ENCODE assay signal across 8 mouse cellular contexts in the genomic region with DNA sequence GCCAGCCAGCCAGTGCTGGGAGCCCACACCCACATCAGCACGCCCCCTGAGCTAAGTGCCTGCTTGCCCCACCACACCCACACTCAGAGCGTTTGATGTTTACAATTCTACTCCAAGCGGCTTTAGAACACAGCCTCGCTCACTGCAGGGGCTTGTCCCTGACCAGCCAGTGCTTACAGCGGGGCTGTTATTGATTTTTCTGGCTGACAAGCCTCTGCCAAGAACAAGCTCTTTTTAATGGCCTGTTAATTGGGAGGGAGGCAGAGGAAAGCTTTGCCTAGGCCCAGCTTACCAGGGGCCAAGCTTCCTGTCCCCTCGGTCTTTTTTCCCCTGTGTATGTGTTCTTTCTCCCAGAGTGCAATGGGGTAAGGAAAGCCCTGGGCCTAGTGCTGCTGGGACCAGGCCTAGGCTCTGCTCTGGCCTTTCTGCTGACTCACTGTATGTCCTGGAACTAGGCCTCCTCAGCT. TPM values are rescaled to one million over a fixed set of nuclear protein-coding genes. Genes with fewer than 3 reads are reported as not detected.
DNase-seq lines count a peak whose midpoint lies in the region; ATAC-seq and TF ChIP-seq lines count a peak whose summit lies in the region.

No protein-coding gene starts in this region.

- peaks cover 11% of the 10 kb centered on the region for H3K4me1 ChIP-seq in kidney, postnatal 0 days (replicated peaks; ENCODE audit: insufficient read depth, low read length)
- H3K4me1 ChIP-seq in midbrain, embryonic 10.5 days: peaks cover 64% of the 10 kb centered on the region
- H3K4me1 ChIP-seq in thymus, adult 2 months (replicated peaks; ENCODE audit: control insufficient read depth, insufficient read depth, low read length): no peaks in the 10 kb centered on the region

- no peak for TF ChIP-seq POLR2A in brain, embryonic 14.5 days (IDR thresholded peaks at IDR 0.05; ENCODE audit: borderline replicate concordance, extremely low read depth, insufficient read depth, insufficient read length, poor library complexity, severe bottlenecking)
- TF ChIP-seq POLR2A in thymus, adult 2 months (IDR thresholded peaks at IDR 0.05; ENCODE audit: control insufficient read depth, extremely low read depth, insufficient read depth, low read length, poor library complexity): no peak

- H3K27ac ChIP-seq in kidney, postnatal 0 days: no peak overlapping the region
- peak overlapping the region; percentile 76 for H3K27ac ChIP-seq in midbrain, embryonic 10.5 days (replicated peaks)
- H3K27ac ChIP-seq in thymus, adult 2 months (ENCODE audit: control insufficient read depth, insufficient read depth, low read length): no peak overlapping the region

- H3K4me2 ChIP-seq in kidney, postnatal 0 days (ENCODE audit: low read length): peak overlapping the region; percentile 16; the same call in 1 of the 2 replicates

- no peak for DNase-seq in kidney, postnatal 0 days (ENCODE audit: low spot score)
- no peak for DNase-seq in kidney, postnatal 25 days
- peak; percentile 95 for DNase-seq in brain, embryonic 14.5 days (ENCODE audit: low read depth)
- DNase-seq in forelimb bud, embryonic 11.5 days (ENCODE audit: low read depth, low spot score): peak; percentile 67
- DNase-seq in layer of hippocampus, postnatal 14 days (ENCODE audit: low spot score in 2 of 2): peak; percentile 31 to 62
- peak; percentile 51 for DNase-seq in midbrain, embryonic 10.5 days (ENCODE audit: low spot score)
- no peak for DNase-seq in spleen, postnatal 14 days (ENCODE audit: low spot score in 2 of 2)
- no peak for DNase-seq in thymus, adult 2 months

- no peaks in the 10 kb centered on the region for H3K9me3 ChIP-seq in kidney, postnatal 0 days (replicated peaks; ENCODE audit: low read length)
- no peaks in the 10 kb centered on the region for H3K9me3 ChIP-seq in midbrain, embryonic 10.5 days (replicated peaks)

- H3K27me3 ChIP-seq in kidney, postnatal 0 days (ENCODE audit: insufficient read depth, low read length): no peaks in the 10 kb centered on the region
- H3K27me3 ChIP-seq in midbrain, embryonic 10.5 days (ENCODE audit: low read depth, poor library complexity, severe bottlenecking): peaks cover 24% of the 10 kb centered on the region
- no peaks in the 10 kb centered on the region; the same call in 1 of the 2 replicates for H3K27me3 ChIP-seq in thymus, adult 2 months (ENCODE audit: control insufficient read depth, insufficient read depth, low read length)

- 23% methylated on average over 6 of the region's 6 CpGs for WGBS in kidney, postnatal 0 days
- WGBS in midbrain, embryonic 10.5 days: 7% methylated on average over 6 of the region's 6 CpGs
- WGBS in thymus, adult 2 months: 70% methylated on average over 6 of the region's 6 CpGs

- H3K4me3 ChIP-seq in kidney, postnatal 0 days (replicated peaks; ENCODE audit: low read depth, low read length): no peak overlapping the region
- H3K4me3 ChIP-seq in midbrain, embryonic 10.5 days: peak overlapping the region; percentile 20; the same call in 1 of the 2 replicates
- no peak overlapping the region for H3K4me3 ChIP-seq in thymus, adult 2 months (ENCODE audit: control insufficient read depth, insufficient read depth, low read length)

- no peaks in the 10 kb centered on the region for H3K36me3 ChIP-seq in kidney, postnatal 0 days (ENCODE audit: insufficient read depth, low read length)
- no peaks in the 10 kb centered on the region for H3K36me3 ChIP-seq in midbrain, embryonic 10.5 days
- H3K36me3 ChIP-seq in thymus, adult 2 months (ENCODE audit: control insufficient read depth, insufficient read depth, low read length): no peaks in the 10 kb centered on the region

- peak overlapping the region; percentile 19; the same call in 1 of the 2 replicates for H3K9ac ChIP-seq in kidney, postnatal 0 days (ENCODE audit: low read depth, low read length)

- no peak for ATAC-seq in kidney, postnatal 0 days (replicated peaks; ENCODE audit: low FRiP score, low read depth)

- TF ChIP-seq CTCF in kidney, postnatal 0 days (IDR thresholded peaks at IDR 0.05; ENCODE audit: low read depth): no peak
- no peak for TF ChIP-seq CTCF in brain, embryonic 14.5 days (IDR thresholded peaks at IDR 0.05; ENCODE audit: borderline replicate concordance, extremely low read depth, insufficient read depth, insufficient read length)
- TF ChIP-seq CTCF in thymus, adult 2 months (IDR thresholded peaks at IDR 0.05; ENCODE audit: borderline replicate concordance, control insufficient read depth, extremely low read depth, insufficient read depth, low read length, poor library complexity): no peak

RNA-seq across cellular contexts. Expression of gene Hspb8, which starts 1.9 kb away (rescaled TPM):
- 4.3 and 5.0 TPM in 2 replicates for polyA plus RNA-seq in kidney, postnatal 0 days (2015; fragmentation: Nextera tagmentation; extraction: Ambion mirVana)
- polyA plus RNA-seq in brain, embryonic 14.5 days (2012; rRNA removed): 7.3 and 7.8 TPM in 2 replicates
- total RNA-seq in layer of hippocampus, postnatal 14 days (2021): 10 to 100 TPM; 11.3 to 13.8 TPM
- polyA plus RNA-seq in midbrain, embryonic 10.5 days (2016; fragmentation: Nextera tagmentation; extraction: Ambion mirVana): 6.9 and 7.5 TPM in 2 replicates
- 19.5 and 48.9 TPM in 2 replicates for polyA plus RNA-seq in thymus, adult 2 months (2012; rRNA removed)

Comparison
In these comparisons a context has a peak if more than half of its experiments do, and no peak if none do; other contexts are left out.
1. DNase-seq: peak in brain, embryonic 14.5 days (single experiment), forelimb bud, embryonic 11.5 days (single experiment), layer of hippocampus, postnatal 14 days (2 of 2) and midbrain, embryonic 10.5 days (single experiment); none in kidney, postnatal 0 days (single experiment), kidney, postnatal 25 days (0 of 2), spleen, postnatal 14 days (0 of 2) and thymus, adult 2 months (single experiment).